Mouse (Mus musculus): Measurements from ENCODE around the gene Ist1.
A peak's percentile ranks its signal among the peaks of the same experiment; 100 is the strongest.

The Ist1 gene

DNA sequence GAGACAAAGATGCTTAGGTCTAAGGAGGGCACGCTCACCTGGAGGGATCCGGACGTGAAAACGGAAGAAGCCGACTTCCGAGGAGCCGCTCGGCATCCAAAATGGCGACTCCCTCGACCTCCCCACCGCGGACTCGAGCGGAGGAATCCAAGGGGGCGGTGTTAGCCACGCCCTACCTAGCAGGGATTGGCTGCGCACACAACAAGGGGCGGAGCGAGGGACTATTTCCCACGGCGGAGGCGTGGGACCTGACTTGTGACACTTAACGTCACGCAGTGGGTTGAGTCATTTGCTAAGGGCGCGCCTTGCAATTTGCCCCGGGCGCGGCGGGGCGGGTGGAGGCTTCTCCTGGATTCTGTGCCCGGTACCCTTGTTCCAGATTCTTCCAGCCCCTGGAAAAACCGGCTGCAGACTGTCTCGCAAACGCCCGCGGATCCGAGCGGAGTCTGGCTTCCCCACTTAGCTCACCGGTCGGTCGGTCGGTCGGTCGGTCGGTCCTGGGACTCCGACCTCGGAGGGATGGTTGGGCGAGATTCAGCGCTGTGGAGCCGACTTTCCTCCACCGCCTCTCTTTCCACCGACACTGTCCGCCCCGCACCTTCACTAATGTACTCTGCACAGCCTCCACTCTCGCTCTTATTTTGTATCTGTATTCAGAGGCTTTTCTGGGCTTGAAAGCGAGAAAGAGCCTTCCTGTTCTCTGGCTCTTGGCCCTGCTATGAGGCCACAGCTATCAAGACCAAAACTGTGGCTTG, at the start of gene Ist1:
Gene Ist1, minus strand, starts transcription at position 115 of the 755 bp plus-strand sequence.
- peak; percentile 98 for DNase-seq (ENCODE audit: extremely low spot score)

DNA sequence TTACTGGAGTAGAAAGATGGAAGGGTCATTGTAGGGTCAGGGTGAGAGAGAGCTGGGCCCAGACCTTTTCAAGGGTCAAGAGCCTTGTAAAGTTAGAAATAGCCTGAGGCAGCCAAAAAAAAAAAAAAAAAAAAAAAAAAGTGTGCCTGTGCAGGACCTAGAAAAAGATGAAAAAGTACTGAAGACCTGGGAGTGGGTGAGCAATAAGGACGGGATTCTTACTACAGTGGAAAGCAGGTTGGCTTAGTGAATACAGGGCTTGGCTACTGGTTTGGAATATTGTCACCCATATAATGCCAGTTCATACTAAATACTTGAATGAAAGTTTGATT, 45.0 kb upstream of the Ist1 start:
- no peak for DNase-seq (ENCODE audit: extremely low spot score)

- peak; percentile 97 for DNase-seq (ENCODE audit: extremely low spot score)
These were observed 44.4 kb upstream of the Ist1 start, which contains the start of gene Atxn1l for GRCm38 (mm10) chr8:109737237-109738048. Gene Atxn1l (minus strand): TSS chr8:109737739.

GRCm38 (mm10) chr8:109736819-109737218, 43.8 kb upstream of the Ist1 start:
- no peak for DNase-seq (ENCODE audit: extremely low spot score)

DNA sequence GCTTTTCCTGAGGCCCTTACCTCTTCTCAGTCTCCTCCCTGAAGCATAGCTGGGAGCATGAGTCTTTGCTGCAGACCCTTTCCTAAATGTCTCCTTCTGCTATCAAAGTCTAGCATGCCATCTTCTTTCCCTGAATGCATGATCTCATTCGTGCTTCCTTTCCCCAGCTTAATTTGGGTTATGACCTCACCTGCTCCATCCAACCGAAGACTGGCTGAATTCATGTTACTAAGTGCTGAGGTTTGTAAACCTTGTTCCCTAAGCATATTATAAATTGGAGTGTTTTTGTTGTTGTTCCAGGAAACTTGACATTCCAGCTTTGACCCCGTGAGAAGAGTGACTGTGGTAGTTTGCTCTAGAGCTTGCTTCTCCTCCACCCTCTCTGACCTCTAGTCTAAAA, 41.0 kb upstream of the Ist1 start:
- no peak for DNase-seq (ENCODE audit: extremely low spot score)

DNA sequence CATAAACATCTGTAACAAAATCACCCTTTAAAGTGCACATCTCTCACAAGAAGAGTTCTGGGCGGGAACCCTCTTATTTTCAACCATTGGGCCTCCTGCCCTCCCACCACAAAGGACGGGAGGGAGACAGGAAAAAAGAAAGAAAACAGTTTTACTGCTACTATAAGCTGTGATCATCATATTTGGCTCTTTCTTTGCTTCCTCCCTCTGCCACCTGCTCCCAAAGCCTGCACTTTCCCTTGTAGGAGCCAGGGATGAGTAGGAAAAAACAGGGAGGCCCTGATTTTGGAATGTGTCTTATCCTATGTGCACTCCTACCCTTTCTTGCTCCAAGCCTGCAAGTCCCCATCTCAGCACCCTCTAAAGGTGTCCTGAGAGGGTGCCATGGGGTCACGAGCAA, 38.0 kb upstream of the Ist1 start:
- DNase-seq (ENCODE audit: extremely low spot score) = no peak

- DNase-seq (ENCODE audit: extremely low spot score) = no peak
These were observed 32.0 kb upstream of the Ist1 start for GRCm38 (mm10) chr8:109725106-109725505.

DNA sequence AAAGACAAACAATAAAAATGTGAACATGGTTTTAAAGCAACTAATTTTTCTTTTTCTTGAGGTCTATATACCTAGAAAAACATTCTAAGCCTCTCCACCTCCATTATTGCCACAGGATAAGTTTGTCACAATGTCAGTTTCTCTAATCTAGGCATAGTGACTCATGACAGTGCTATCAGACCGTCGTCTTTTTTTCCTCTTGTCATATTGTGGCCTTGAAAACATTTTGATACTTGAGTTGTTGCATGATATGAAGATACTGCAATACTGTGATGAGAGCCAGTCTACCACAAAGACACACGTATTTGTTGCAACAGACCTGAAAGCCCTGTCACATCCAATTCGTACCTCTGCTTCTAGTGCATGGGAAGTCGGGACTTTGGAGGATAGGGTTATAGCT, 21.9 kb upstream of the Ist1 start:
- DNase-seq (ENCODE audit: extremely low spot score) = no peak

- DNase-seq (ENCODE audit: extremely low spot score) = no peak
These were observed 19.5 kb upstream of the Ist1 start for GRCm38 (mm10) chr8:109712521-109712920.

- DNase-seq (ENCODE audit: extremely low spot score) = no peak
These were observed 14.9 kb upstream of the Ist1 start for GRCm38 (mm10) chr8:109707921-109708320.

- DNase-seq (ENCODE audit: extremely low spot score) = peak; percentile 79
These were observed 13.8 kb upstream of the Ist1 start for GRCm38 (mm10) chr8:109706874-109707237.

DNA sequence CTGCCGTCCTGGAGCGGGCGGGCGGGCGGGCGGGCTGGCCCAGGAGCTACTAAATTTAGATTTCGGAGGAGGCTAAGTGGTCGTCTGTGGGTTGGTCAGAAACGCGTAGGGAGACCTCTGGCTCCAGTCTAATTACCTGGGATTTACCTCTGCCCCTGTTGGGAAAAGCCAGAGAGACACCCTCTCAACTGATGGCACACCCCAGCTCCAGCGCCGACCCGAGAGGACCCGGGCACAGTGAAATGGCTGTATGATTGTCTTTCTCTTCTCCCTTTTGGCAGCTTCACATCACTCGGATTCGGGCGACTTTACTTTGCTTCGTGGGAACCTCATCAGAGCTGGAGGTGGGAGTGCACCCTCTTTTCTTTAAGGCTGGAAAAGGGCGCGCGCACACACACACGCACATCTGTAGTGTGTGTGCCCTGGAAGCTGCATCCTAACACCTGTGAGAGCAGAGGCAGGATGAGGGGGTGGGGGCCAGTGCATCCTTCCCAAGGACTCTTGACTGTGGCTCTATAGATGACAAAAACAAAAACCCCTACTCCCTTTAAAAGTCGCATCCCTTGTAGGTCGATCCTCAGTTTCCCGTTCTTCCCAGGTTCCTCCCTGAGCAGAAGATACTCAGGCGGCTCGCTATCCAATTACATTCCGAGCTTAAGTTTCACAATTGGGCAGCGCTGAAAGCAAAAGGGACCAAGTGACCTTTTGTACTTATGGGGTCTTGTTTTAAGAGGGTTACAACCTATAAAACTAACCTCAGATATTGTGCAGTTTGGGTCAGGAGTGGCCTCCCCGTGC, 13.2 kb upstream of the Ist1 start:
- no peak for DNase-seq (ENCODE audit: extremely low spot score)

- peak; percentile 93 for DNase-seq (ENCODE audit: extremely low spot score)
These were observed 12.4 kb upstream of the Ist1 start, which contains the start of gene Zfp821 for GRCm38 (mm10) chr8:109705320-109706075. Gene Zfp821 (plus strand): TSS chr8:109705546.

DNA sequence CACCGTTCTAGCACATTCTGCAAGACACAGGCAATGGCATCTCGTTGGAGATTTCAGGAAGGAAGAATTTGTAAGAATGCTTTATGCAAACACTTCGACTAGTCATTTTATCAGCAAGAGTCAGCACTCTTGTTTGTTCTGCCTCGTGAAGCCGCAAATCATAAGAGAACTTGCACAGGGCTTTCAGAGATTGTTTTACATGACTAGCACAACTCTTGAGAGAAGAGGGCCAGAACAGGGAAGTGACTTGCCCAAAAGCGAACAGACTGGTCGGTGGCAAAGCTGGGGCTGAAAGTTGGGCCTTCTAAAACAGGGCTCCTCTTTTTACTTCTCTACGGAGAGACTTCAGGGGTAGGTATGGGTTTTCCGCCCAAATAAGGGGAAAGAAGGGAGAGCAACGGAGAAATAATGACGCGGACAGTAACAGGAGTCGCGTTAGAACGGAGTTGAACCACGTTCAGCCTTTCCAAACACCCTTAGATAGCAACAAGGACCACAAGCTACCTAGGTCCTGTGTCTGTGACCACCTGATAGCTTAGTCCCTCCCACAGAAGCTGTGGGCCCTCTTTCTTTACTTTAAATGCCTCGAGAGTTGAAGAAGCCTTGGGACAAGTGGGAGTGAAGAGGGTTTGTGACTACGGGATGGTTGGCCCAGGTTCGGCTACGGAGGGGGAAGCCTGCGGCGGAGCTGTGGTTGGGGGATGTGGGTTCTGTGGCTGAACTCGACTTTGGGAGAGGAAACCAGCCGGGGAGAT, 11.7 kb upstream of the Ist1 start:
- DNase-seq (ENCODE audit: extremely low spot score) = no peak

DNA sequence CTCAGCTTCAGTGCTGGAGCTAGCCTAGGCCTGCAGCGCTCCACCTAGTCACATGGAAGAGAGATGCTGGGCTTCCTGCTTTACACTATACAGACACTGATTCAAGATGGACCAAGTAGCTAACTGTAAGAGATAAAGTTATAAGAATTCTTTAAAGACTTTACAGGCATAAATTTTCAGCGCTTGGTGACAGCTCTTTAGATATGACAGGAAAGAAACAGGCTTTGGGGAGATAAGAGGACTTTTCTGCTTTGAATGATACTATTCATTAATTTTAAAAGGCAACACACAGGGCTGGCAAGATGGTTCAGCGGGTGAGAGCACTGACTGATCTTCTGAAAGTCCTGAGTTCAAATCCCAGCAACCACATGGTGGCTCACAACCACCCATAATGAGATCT, 5.4 kb upstream of the Ist1 start:
- no peak for DNase-seq (ENCODE audit: extremely low spot score)

- DNase-seq (ENCODE audit: extremely low spot score) = no peak
These were observed 4.7 kb upstream of the Ist1 start for GRCm38 (mm10) chr8:109697754-109698153.

DNA sequence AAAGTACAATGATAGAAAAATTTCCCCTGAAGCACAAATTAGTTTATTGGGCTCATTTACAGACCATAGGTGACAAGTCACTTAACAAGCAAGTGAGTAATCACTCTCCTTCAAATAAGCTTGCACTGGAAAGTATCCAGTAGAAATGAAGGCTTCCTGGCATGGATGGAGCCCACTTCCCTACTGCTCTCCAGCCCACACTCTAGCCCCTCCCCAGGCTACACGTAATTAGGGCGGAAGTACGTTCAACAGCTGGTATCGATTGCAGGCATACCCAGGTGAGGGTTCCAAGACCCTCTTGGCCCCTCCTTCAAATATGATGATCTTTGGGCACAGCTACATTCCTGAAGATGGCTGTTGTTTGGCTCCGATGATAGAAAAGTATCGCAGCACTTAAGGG, 1.1 kb upstream of the Ist1 start:
- DNase-seq (ENCODE audit: extremely low spot score) = no peak

DNA sequence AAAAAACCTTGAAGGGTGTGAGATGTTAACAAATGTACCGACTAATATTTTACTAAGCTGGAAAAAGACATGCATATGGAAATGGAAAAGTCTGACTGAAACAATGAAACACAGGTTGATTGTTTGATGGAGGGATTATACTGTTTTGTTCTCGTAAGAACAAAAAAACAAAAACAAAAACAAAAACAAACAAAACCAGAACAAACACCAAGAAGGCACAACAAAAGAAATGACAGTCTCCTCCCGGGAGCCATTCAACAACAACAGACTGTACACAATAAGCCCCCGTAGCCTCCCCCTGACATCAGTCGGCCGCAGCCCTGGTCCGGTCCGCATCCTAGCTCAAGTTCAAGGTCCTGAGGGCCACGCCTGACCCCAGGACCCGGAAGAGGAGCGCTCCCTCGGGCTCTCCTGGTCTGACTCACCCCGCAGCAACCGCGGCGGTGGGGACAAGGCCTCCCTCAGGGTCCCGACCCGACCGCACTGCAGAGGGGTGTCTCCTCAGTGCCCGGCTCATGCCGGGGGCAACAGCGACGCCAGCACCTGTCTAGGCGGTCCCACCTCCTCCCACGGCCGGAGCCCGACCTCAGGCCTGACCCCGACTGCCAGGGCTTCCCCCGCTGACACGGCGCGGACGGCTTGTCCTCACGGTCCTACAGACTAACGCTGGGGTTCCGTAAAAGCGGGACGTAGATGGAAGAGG, 466 bp downstream of the Ist1 start:
- peak; percentile 1 for DNase-seq (ENCODE audit: extremely low spot score)

- peak; percentile 2 for DNase-seq (ENCODE audit: extremely low spot score)
These were observed 1.3 kb downstream of the Ist1 start for GRCm38 (mm10) chr8:109691769-109692168.

- DNase-seq (ENCODE audit: extremely low spot score) = no peak
These were observed 5.8 kb downstream of the Ist1 start for GRCm38 (mm10) chr8:109687248-109687647.
